Mouse (Mus musculus) forebrain, postnatal 0 days (tissue): ENCODE measurements at regions not wholly inside any gene's neighbourhood (a gene's known extent, or its start where the extent isn't known, plus 50 kb on each side); places are given as distances from the start of the nearest gene placed in this dataset.

Source experiments
- ATAC-seq: fragments of 200-750 bp; cut with Nextera tagmentation; 2 replicates; pipeline ENCODE4 v1.8.0; 2017; ENCODE audit warnings: mild to moderate bottlenecking, moderate library complexity
- DNase-seq: peaks from one replicate; pipeline ENCODE4 v3.0.0-alpha.2; 2015
- H3K27ac ChIP-seq: fragments of 300-500 bp; sonication (generic); 2 replicates; pipeline ENCODE4 v1.5.1; 2014; ENCODE audit warnings: low read depth, mild to moderate bottlenecking, antibody characterized with exemption, low read length, moderate library complexity, mixed read lengths
- H3K27me3 ChIP-seq: fragments of 300-500 bp; sonication (generic); 2 replicates; pipeline ENCODE4 v1.6.1; 2014; ENCODE audit warnings: mild to moderate bottlenecking, low read length, mixed read lengths; ENCODE audit not compliant: insufficient read depth
- H3K36me3 ChIP-seq: fragments of 300-500 bp; sonication (generic); 2 replicates; pipeline ENCODE4 v1.6.1; 2014; ENCODE audit warnings: mild to moderate bottlenecking, moderate library complexity; ENCODE audit not compliant: insufficient read depth
- H3K4me1 ChIP-seq: fragments of 300-500 bp; sonication (generic); 2 replicates; pipeline ENCODE4 v1.6.1; 2014; ENCODE audit warnings: antibody characterized with exemption; ENCODE audit not compliant: insufficient read depth
- H3K4me2 ChIP-seq: fragments of 300-500 bp; sonication (generic); 2 replicates; pipeline ENCODE4 v1.6.1; 2014; ENCODE audit warnings: low read depth, mild to moderate bottlenecking, moderate library complexity
- H3K4me3 ChIP-seq: fragments of 300-500 bp; sonication (generic); 2 replicates; pipeline ENCODE4 v1.5.1; 2014; ENCODE audit warnings: low read depth, low read length, mixed read lengths
- H3K9ac ChIP-seq: fragments of 300-500 bp; sonication (generic); 2 replicates; pipeline ENCODE4 v1.6.1; 2014; ENCODE audit warnings: mild to moderate bottlenecking
- H3K9me3 ChIP-seq: fragments of 300-500 bp; sonication (generic); 2 replicates; pipeline ENCODE4 v1.6.1; 2016; ENCODE audit warnings: low read length
- CTCF ChIP-seq: sonication (generic); IDR thresholded peaks from 2 replicates; pipeline ENCODE4 v1.5.1; 2016; ENCODE audit warnings: antibody characterized with exemption, control low read depth, low read depth
- WGBS: fragments of 180-500 bp; shearing (Covaris S2); extraction: QIAGEN DNeasy Blood & Tissue Kit; methylation state at CpG from one replicate; pipeline ENCODE4 v1.1.7; 2014; 5-methylcytosine and 5-hydroxymethylcytosine counted together

GRCm38 (mm10) chr15:67313648-67314047 is 812.9 kb upstream of the Lrrc6 start:
- no peak for ATAC-seq
- H3K4me1 ChIP-seq: no peaks in the 10 kb centered on the region
- H3K27ac ChIP-seq: no peak overlapping the region
- H3K27me3 ChIP-seq: no peaks in the 10 kb centered on the region
- H3K36me3 ChIP-seq: no peaks in the 10 kb centered on the region
- no peak for TF ChIP-seq CTCF
- no peaks in the 10 kb centered on the region for H3K9me3 ChIP-seq
- H3K4me2 ChIP-seq: no peak overlapping the region
- no peak for DNase-seq
- H3K9ac ChIP-seq: no peak overlapping the region
- H3K4me3 ChIP-seq: no peak overlapping the region

- no peak for DNase-seq
- 73% methylated on average over 1 of the region's 1 CpGs for WGBS
Observed at GRCm38 (mm10) chr15:67305681-67306080, 805.0 kb upstream of the Lrrc6 start.

GRCm38 (mm10) chr15:67303804-67304203 is 803.1 kb upstream of the Lrrc6 start:
- no peak for TF ChIP-seq CTCF
- no peaks in the 10 kb centered on the region for H3K27me3 ChIP-seq
- H3K4me1 ChIP-seq: no peaks in the 10 kb centered on the region
- DNase-seq (no peak), ATAC-seq (no peak)
- no peaks in the 10 kb centered on the region for H3K36me3 ChIP-seq
- no peak overlapping the region for H3K9ac ChIP-seq
- no peak overlapping the region for H3K4me2 ChIP-seq
- H3K9me3 ChIP-seq: no peaks in the 10 kb centered on the region
- WGBS: 89% methylated on average over 1 of the region's 1 CpGs
- H3K4me3 ChIP-seq: no peak overlapping the region
- H3K27ac ChIP-seq: no peak overlapping the region

More at GRCm38 (mm10) chr15:67305681-67306080, 805.0 kb upstream of the Lrrc6 start:
- no peak for TF ChIP-seq CTCF
- H3K36me3 ChIP-seq: no peaks in the 10 kb centered on the region
- H3K4me1 ChIP-seq: no peaks in the 10 kb centered on the region
- H3K4me3 ChIP-seq: no peak overlapping the region
- ATAC-seq: no peak
- no peaks in the 10 kb centered on the region for H3K27me3 ChIP-seq
- no peak overlapping the region for H3K27ac ChIP-seq
- no peak overlapping the region for H3K9ac ChIP-seq
- no peak overlapping the region for H3K4me2 ChIP-seq
- no peaks in the 10 kb centered on the region for H3K9me3 ChIP-seq

- H3K4me1 ChIP-seq: no peaks in the 10 kb centered on the region
- 83% methylated on average over 6 of the region's 6 CpGs for WGBS
- H3K27me3 ChIP-seq: no peaks in the 10 kb centered on the region
- H3K9me3 ChIP-seq: no peaks in the 10 kb centered on the region
- no peaks in the 10 kb centered on the region for H3K36me3 ChIP-seq
- no peak for TF ChIP-seq CTCF
- ATAC-seq (no peak), DNase-seq (no peak)
- H3K27ac ChIP-seq: no peak overlapping the region
- no peak overlapping the region for H3K4me3 ChIP-seq
- H3K4me2 ChIP-seq: no peak overlapping the region
- no peak overlapping the region for H3K9ac ChIP-seq
Observed at GRCm38 (mm10) chr15:67301871-67302363, 801.2 kb upstream of the Lrrc6 start.

GRCm38 (mm10) chr15:67301024-67301423 is 800.3 kb upstream of the Lrrc6 start:
- no peaks in the 10 kb centered on the region for H3K9me3 ChIP-seq
- H3K36me3 ChIP-seq: no peaks in the 10 kb centered on the region
- H3K9ac ChIP-seq: no peak overlapping the region
- H3K4me3 ChIP-seq: no peak overlapping the region
- no peaks in the 10 kb centered on the region for H3K4me1 ChIP-seq
- ATAC-seq (no peak), DNase-seq (no peak)
- H3K27me3 ChIP-seq: no peaks in the 10 kb centered on the region
- TF ChIP-seq CTCF: no peak
- WGBS: 86% methylated on average over 4 of the region's 4 CpGs
- no peak overlapping the region for H3K4me2 ChIP-seq
- no peak overlapping the region for H3K27ac ChIP-seq

GRCm38 (mm10) chr15:67294797-67295196 is 794.1 kb upstream of the Lrrc6 start:
- Histone ChIP-seq H3K36me3 (no peaks in the 10 kb centered on the region), H3K9me3 (no peaks in the 10 kb centered on the region), H3K4me2 (no peak overlapping the region), H3K4me3 (no peak overlapping the region), H3K27ac (no peak overlapping the region), H3K4me1 (no peaks in the 10 kb centered on the region), H3K27me3 (no peaks in the 10 kb centered on the region), H3K9ac (no peak overlapping the region)
- 96% methylated on average over 1 of the region's 1 CpGs for WGBS
- no peak for DNase-seq
- no peak for TF ChIP-seq CTCF
- no peak for ATAC-seq

GRCm38 (mm10) chr15:67289749-67290148 is 789.0 kb upstream of the Lrrc6 start:
- Histone ChIP-seq H3K27ac (no peak overlapping the region), H3K4me3 (no peak overlapping the region), H3K9ac (no peak overlapping the region), H3K9me3 (no peaks in the 10 kb centered on the region), H3K4me1 (no peaks in the 10 kb centered on the region), H3K27me3 (no peaks in the 10 kb centered on the region), H3K36me3 (no peaks in the 10 kb centered on the region), H3K4me2 (no peak overlapping the region)
- no peak for TF ChIP-seq CTCF
- 82% methylated on average over 4 of the region's 4 CpGs for WGBS
- ATAC-seq (no peak), DNase-seq (no peak)

- ATAC-seq: no peak
- H3K4me3 ChIP-seq: no peak overlapping the region
- no peak overlapping the region for H3K4me2 ChIP-seq
- H3K9me3 ChIP-seq: no peaks in the 10 kb centered on the region
- H3K27me3 ChIP-seq: no peaks in the 10 kb centered on the region
- 49% methylated on average over 4 of the region's 4 CpGs for WGBS
- no peaks in the 10 kb centered on the region for H3K36me3 ChIP-seq
- H3K27ac ChIP-seq: no peak overlapping the region
- no peak overlapping the region for H3K9ac ChIP-seq
- DNase-seq: no peak
- TF ChIP-seq CTCF: no peak
- H3K4me1 ChIP-seq: no peaks in the 10 kb centered on the region
Observed at GRCm38 (mm10) chr15:67284941-67285340, 784.2 kb upstream of the Lrrc6 start.
